ENCODE assay signal across 15 mouse cellular contexts in the genomic region with DNA sequence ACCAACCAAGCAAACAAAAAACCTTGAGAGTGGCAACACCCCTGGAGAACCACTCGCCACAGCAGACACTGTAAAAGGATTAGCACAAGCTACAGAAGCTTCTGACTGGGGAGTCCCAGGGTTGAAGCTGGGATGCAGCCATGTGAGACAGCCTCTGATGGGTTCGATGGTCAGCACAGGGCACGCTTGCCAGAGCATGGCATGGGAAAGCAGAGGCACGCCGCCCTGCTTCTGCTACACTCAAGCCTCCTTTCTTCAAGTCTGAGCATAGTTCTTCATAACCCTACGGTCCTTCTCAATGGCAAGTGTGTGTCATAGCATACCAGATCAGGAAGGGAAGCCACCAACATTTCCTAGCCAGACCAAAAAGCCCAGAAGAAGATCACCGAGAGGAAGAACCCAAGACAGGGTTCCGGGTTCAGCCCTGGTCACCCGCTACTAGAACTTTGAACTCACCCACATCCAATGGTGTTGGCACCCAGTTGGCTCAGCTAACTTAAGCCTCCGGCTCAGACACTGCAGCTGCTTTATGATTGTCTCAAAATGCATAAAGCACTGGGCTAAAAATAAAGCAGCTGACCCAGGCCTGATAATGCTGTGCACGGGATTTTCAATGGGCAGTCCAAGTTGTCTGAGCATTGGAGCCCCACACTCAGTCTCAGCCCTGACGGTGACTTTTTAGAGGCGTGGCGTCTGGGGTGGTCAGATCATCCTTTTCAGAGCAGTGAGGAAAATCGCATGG.
DNase-seq lines count a peak whose midpoint lies in the region; ATAC-seq and TF ChIP-seq lines count a peak whose summit lies in the region.
"Had no signal": no experiment of that assay in that cellular context is flagged by ENCODE, and none has a peak within 500 bp of the region (broad histone marks: within the 10 kb centered on the region; RNA-seq: fewer than 3 reads in every experiment).

No protein-coding gene starts in this region.

- TF ChIP-seq CTCF in heart, postnatal 0 days (IDR thresholded peaks at IDR 0.05; ENCODE audit: low read depth): no peak

- H3K36me3 ChIP-seq in kidney, embryonic 16.5 days (ENCODE audit: insufficient read depth, low read length): no peaks in the 10 kb centered on the region
- no peaks in the 10 kb centered on the region for H3K36me3 ChIP-seq in heart, postnatal 0 days (replicated peaks; ENCODE audit: control insufficient read depth, insufficient read depth, low read length)
- H3K36me3 ChIP-seq: embryonic facial prominence, embryonic 13.5 days; forebrain, embryonic 12.5 days; hindbrain, embryonic 15.5 days had no signal

- no peak for TF ChIP-seq EP300 in heart, postnatal 0 days (IDR thresholded peaks at IDR 0.05; ENCODE audit: low read depth)

- DNase-seq in kidney, adult 11 months: peak; percentile 63
- DNase-seq in Muller cell, postnatal 12 days (ENCODE audit: inconsistent ontology term): peak; percentile 13
- DNase-seq in heart, postnatal 0 days (ENCODE audit: low spot score): peak; percentile 73
- peak; percentile 45 for DNase-seq in kidney, postnatal 14 days
- DNase-seq in adrenal gland, postnatal 25 days: no peak
- DNase-seq in thymus, postnatal 36 days: no peak
- DNase-seq: adrenal gland, postnatal 10 days; B cell, adult 2 months; cerebellum, postnatal 14 days had no signal

- H3K4me3 ChIP-seq in kidney, embryonic 16.5 days (ENCODE audit: low read length): no peak overlapping the region
- peak overlapping the region; percentile 31 for H3K4me3 ChIP-seq in heart, postnatal 0 days (ENCODE audit: low read depth, low read length)
- H3K4me3 ChIP-seq: embryonic facial prominence, embryonic 13.5 days; forebrain, embryonic 12.5 days; hindbrain, embryonic 15.5 days had no signal

- ATAC-seq in kidney, embryonic 16.5 days (ENCODE audit: low FRiP score, low TSS enrichment): no peak
- ATAC-seq in heart, postnatal 0 days (ENCODE audit: insufficient read depth, low read depth): peak; percentile 88
- no peak for ATAC-seq in megakaryocyte progenitor cell, adult 5-6 weeks (replicated peaks; ENCODE audit: poor library complexity)

- no peaks in the 10 kb centered on the region for H3K9me3 ChIP-seq in kidney, embryonic 16.5 days (ENCODE audit: low read length)
- H3K9me3 ChIP-seq in heart, postnatal 0 days (replicated peaks; ENCODE audit: control insufficient read depth, low read length): no peaks in the 10 kb centered on the region
- H3K9me3 ChIP-seq: embryonic facial prominence, embryonic 13.5 days; forebrain, embryonic 12.5 days; hindbrain, embryonic 15.5 days had no signal

- 69% methylated on average over 15 of the region's 15 CpGs for WGBS in kidney, embryonic 16.5 days
- WGBS in heart, postnatal 0 days: 38% methylated on average over 15 of the region's 15 CpGs

- no peak overlapping the region for H3K4me2 ChIP-seq in kidney, embryonic 16.5 days (replicated peaks; ENCODE audit: low read depth, low read length)
- peak overlapping the region; percentile 57 for H3K4me2 ChIP-seq in heart, postnatal 0 days (ENCODE audit: low read depth, low read length)
- H3K4me2 ChIP-seq: embryonic facial prominence, embryonic 13.5 days; forebrain, embryonic 12.5 days; hindbrain, embryonic 15.5 days; liver, embryonic 11.5 days had no signal

- no peak overlapping the region for H3K9ac ChIP-seq in kidney, embryonic 16.5 days (replicated peaks; ENCODE audit: low read length)
- peak overlapping the region; percentile 18 for H3K9ac ChIP-seq in heart, postnatal 0 days (replicated peaks; ENCODE audit: low read depth, low read length)
- H3K9ac ChIP-seq: embryonic facial prominence, embryonic 13.5 days; forebrain, embryonic 12.5 days; hindbrain, embryonic 15.5 days had no signal

- H3K4me1 ChIP-seq in kidney, embryonic 16.5 days (ENCODE audit: insufficient read depth, low read length): peaks cover 20% of the 10 kb centered on the region
- peaks cover 30% of the 10 kb centered on the region for H3K4me1 ChIP-seq in heart, postnatal 0 days (ENCODE audit: control insufficient read depth, insufficient read depth)
- H3K4me1 ChIP-seq: forebrain, embryonic 12.5 days had no signal

- no peak overlapping the region for H3K27ac ChIP-seq in kidney, embryonic 16.5 days (ENCODE audit: low read length)
- peak overlapping the region; percentile 78 for H3K27ac ChIP-seq in heart, postnatal 0 days (ENCODE audit: low read depth)
- H3K27ac ChIP-seq: embryonic facial prominence, embryonic 13.5 days; forebrain, embryonic 12.5 days; hindbrain, embryonic 15.5 days had no signal

- H3K27me3 ChIP-seq in kidney, embryonic 16.5 days (ENCODE audit: insufficient read depth, low read length): no peaks in the 10 kb centered on the region
- H3K27me3 ChIP-seq in heart, postnatal 0 days (ENCODE audit: control insufficient read depth, insufficient read depth, low read length): no peaks in the 10 kb centered on the region
- H3K27me3 ChIP-seq: embryonic facial prominence, embryonic 13.5 days; forebrain, embryonic 12.5 days; hindbrain, embryonic 15.5 days had no signal

Comparison
In these comparisons a context has a peak if more than half of its experiments do, and no peak if none do; other contexts are left out.
1. DNase-seq: peak in kidney, adult 11 months (single experiment), Muller cell, postnatal 12 days (single experiment), heart, postnatal 0 days (single experiment) and kidney, postnatal 14 days (single experiment); none in adrenal gland, postnatal 25 days (single experiment) and thymus, postnatal 36 days (0 of 2).